Mouse (Mus musculus): Measurements from ENCODE around the gene Ccl17.

Ccl17 gene

GRCm38 (mm10) chr8:94789256-94789955 lies 20.8 kb upstream of the Ccl17 start:
- no peak for DNase-seq (ENCODE audit: low read depth, low spot score)

GRCm38 (mm10) chr8:94794368-94794767 lies 15.9 kb upstream of the Ccl17 start:
- DNase-seq (ENCODE audit: low read depth, low spot score) = no peak

- DNase-seq (ENCODE audit: low read depth, low spot score) = no peak
Observed at GRCm38 (mm10) chr8:94794782-94795181, 15.5 kb upstream of the Ccl17 start.

- peak; percentile 83 for DNase-seq (ENCODE audit: low read depth, low spot score)
Observed at GRCm38 (mm10) chr8:94800278-94800968, 9.8 kb upstream of the Ccl17 start.

- DNase-seq (ENCODE audit: low read depth, low spot score) = peak; percentile 58
Observed at GRCm38 (mm10) chr8:94801293-94802095, 8.8 kb upstream of the Ccl17 start.

GRCm38 (mm10) chr8:94802375-94802774 lies 7.9 kb upstream of the Ccl17 start:
- no peak for DNase-seq (ENCODE audit: low read depth, low spot score)

- DNase-seq (ENCODE audit: low read depth, low spot score) = no peak
Observed at GRCm38 (mm10) chr8:94803551-94803950, 6.7 kb upstream of the Ccl17 start.

GRCm38 (mm10) chr8:94804546-94805340 lies 5.5 kb upstream of the Ccl17 start:
- no peak for DNase-seq (ENCODE audit: low read depth, low spot score)

- DNase-seq (ENCODE audit: low read depth, low spot score) = no peak
Observed at GRCm38 (mm10) chr8:94805811-94806210, 4.4 kb upstream of the Ccl17 start.

- no peak for DNase-seq (ENCODE audit: low read depth, low spot score)
Observed at GRCm38 (mm10) chr8:94807506-94807905, 2.7 kb upstream of the Ccl17 start.

GRCm38 (mm10) chr8:94808372-94808771 lies 1.9 kb upstream of the Ccl17 start:
- no peak for DNase-seq (ENCODE audit: low read depth, low spot score)

- no peak for DNase-seq (ENCODE audit: low read depth, low spot score)
Observed at GRCm38 (mm10) chr8:94810855-94811254, 602 bp downstream of the Ccl17 start.

GRCm38 (mm10) chr8:94811654-94812053 lies 1.4 kb downstream of the Ccl17 start:
- no peak for DNase-seq (ENCODE audit: low read depth, low spot score)

- DNase-seq (ENCODE audit: low read depth, low spot score) = peak; percentile 88
Observed at GRCm38 (mm10) chr8:94812645-94813098, 2.4 kb downstream of the Ccl17 start.

GRCm38 (mm10) chr8:94814556-94814955 lies 4.3 kb downstream of the Ccl17 start:
- peak; percentile 36 for DNase-seq (ENCODE audit: low read depth, low spot score)

GRCm38 (mm10) chr8:94817933-94818332 lies 7.7 kb downstream of the Ccl17 start:
- DNase-seq (ENCODE audit: low read depth, low spot score) = no peak

GRCm38 (mm10) chr8:94819671-94820179 lies 9.5 kb downstream of the Ccl17 start:
- no peak for DNase-seq (ENCODE audit: low read depth, low spot score)

- peak; percentile 84 for DNase-seq (ENCODE audit: low read depth, low spot score)
Observed at GRCm38 (mm10) chr8:94820553-94820952, 10.3 kb downstream of the Ccl17 start.

- DNase-seq (ENCODE audit: low read depth, low spot score) = no peak
Observed at GRCm38 (mm10) chr8:94821381-94821780, 11.1 kb downstream of the Ccl17 start.

GRCm38 (mm10) chr8:94822637-94823560 lies 12.6 kb downstream of the Ccl17 start:
- peak; percentile 86 for DNase-seq (ENCODE audit: low read depth, low spot score)

Data from ZHBTc4 (cell line).